Mouse (Mus musculus): ENCODE data around the gene Slc39a3.
"Not testable (repeated sequence)": the region's sequence is repeated elsewhere in the genome, so short reads cannot be mapped to it uniquely, and the experiment has no call there.

The Slc39a3 gene

DNA sequence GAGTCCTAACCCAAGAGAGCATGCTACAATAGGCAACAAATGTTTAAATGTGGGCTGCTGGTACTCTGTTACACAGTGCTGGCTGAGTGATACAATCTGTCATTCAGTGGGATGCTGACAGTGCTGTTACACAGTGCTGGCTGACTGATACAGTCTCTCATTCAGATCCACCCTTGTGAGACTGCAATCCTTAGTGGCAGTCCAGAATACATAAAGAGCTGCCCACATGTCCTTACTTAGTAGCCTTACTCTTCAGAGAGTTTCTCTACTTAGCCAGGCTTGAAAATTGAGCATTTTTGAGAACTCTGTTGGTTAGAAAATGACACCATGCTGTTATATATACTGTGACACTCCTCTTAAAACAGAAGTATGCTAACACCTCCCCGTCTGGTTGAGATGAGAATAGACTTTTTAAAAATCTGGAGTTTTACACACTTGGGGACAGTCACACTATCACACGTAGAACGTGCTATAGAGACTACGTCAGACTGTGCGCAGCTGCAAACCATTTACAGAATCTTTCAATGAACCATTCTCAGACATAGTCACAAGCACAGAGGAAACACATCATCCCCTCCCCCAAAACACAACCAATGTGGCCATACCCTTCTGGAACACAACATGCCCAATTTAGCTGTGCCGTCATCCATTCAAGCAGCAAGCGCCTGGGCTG lies 31.1 kb downstream of the Slc39a3 start:
- DNase-seq (ENCODE audit: low spot score) = no peak

DNA sequence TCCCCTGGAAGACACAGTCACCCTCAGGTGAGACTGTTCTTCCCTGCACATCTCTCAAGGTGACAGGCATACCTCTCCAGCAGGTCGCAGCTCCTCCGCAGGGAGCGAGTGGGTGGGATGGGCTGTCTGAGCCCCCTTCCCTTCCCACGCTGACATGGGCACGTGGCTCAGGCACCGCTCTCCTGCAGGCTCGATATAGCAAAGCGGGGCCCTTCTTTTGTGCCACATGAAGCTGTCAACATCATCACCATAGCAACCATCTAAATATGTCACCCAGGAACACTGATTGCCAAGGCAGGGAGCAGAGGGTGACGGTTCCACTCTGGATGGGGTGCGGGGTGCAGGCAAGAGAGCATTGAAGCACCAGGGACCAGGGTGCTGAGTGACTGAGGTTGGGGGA lies 36.1 kb downstream of the Slc39a3 start:
- DNase-seq (ENCODE audit: low spot score) = no peak

DNA sequence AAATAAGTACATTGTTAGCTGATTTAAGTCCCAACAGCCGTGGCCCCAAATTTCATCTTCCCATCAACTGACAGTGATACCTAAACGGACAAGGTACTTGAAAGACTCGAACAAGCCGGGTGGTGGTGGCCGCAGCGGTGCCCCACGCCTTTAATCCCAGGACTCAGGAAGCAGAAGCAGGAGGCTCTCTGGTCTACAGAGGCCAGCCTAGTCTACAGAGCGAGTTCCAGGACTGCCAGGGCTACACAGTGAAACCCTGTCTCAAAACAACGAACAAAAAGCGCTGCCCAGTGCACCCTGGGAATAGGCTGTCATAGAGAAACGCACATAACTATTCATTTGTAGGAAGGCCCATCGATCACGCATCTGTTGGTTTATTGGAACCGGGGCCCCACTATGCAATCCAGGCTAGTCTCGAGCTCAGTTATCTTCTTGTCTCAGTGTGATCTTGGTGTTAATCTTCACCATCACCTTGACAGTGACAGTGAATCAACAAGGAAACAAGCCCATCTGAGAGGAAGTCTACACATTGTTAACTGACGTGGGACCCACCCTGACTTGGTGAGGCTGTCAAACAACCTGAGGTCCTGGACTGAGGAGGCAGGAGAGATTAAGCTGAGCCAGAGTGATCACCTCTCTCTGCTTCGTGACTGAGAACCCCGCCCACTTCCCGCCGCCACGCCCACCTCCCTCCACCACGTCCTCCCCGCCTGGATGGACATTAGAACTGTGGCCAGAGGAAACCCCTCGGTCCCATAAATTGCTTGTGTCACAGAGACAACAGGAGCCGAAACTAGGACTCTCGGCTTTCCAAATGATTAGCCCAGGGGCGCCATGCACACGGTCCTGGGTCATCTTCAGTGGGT lies 36.8 kb downstream of the Slc39a3 start:
- DNase-seq (ENCODE audit: low spot score) = no peak

DNA sequence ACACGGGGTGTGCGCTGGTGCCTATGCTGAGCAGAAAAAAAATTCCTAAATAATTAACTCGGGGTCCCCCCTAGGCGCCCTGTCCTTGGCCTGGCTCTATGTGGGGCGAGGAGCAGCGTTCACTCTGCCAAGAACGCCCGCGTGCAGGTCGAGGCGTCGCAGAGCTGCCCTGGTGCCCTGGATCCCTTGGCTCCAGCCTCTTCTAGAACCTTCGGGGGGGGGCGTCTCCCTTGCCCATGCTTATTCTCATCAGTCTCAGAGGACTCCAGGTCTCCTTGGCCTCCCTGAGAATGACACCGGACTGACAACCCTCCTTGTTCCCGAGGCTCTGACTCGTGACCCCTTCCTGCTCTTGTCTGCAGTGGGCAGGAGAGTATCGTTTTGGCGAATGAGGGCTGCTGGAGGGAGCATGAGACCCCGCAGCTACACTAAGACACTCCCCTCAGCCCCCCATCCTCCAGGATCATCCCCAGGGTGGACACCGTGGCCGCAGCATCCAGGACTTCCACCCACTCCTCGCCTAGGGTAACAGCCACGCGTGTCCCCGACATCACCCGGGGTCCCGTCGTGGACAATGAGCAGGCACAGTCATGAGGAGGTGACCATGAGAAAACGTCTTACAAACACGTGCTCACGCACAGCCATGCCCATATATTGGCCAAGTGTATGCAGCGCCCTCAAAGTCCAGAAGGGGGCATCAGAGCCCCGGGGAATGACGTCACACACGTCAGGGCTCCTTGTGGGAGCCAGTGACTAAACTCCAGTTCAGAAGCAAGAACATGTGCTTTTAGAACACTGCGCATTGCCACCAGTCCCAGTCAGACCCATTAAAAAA lies 37.6 kb downstream of the Slc39a3 start:
- peak; percentile 61 for DNase-seq (ENCODE audit: low spot score)

DNA sequence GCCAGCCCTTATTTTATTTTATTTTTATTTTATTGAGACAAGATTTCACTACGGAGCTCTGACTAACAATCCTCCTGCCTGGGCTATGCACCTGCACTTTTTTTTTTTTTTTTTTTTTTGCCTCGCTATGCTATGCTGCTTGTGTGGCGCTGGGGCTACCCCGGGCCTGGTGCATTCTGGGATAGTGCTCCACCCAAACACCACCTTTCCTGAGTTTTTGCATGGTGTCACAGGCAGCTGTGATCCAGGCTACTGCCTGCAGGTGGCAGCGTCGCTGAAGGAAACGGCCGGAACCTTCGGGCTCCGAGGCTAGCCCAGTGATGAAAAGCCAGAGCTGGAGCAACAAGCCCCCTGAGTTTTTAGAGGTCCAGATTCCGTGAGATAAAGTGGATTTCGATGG lies 38.4 kb downstream of the Slc39a3 start:
- DNase-seq (ENCODE audit: low spot score) = no peak

DNA sequence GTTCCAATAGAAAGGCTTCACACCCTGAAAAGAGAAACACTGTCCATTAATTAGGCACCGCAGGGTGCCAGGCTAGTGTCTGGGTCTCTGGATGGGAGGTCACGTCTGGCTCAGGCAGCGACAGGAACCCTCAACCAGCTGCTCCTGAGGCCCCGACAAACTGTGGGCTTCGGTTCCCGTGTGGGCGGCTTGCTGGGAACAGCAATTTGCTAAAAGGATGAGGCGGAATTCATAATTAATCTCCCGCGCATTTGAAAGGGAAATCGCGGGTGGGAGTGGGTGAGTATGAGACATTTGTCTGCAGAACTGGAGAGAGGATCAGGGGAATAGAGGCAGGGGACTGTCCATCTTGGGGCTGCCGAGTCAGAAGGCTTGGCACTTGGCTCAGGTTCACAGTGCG lies 39.2 kb downstream of the Slc39a3 start:
- DNase-seq (ENCODE audit: low spot score) = no peak

DNA sequence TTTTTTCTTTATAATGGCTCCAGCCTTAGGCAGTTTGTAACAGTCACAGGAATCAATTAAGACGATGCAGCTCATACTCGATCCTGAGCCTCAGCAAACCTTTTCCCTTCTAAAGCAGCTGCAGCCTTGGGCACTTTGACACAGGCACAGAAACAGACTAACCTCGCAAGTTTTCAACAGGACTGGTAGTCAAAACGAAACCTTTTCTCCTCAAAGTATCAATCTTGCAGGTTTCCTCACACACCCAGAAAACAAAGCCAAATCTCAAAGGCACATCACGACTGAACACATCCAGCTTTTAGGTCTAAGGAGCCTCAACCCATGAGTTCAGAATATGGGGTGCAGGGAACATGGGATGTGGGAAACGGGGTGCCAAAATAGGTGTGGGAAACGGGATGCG lies 39.9 kb downstream of the Slc39a3 start:
- no peak for DNase-seq (ENCODE audit: low spot score)

DNA sequence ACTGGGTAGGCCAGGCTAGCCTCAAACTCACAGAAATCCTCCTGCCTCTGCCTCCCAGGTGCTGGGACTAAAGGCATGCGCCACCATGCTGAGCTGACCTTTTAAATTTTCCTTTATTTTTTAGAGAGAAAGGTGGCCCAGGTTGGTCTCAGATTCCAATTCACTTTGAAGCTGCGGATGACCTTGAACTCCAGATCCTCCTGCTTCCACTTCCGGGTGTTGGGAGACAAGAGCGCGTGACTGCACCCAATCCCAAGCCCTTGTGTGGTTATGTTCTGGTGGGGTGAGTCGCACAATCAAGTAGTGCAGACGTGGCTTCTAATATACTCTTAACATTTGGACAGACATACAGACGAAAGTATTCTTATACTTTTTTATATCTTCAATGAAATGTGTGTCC lies 40.7 kb downstream of the Slc39a3 start:
- DNase-seq (ENCODE audit: low spot score) = no peak

DNA sequence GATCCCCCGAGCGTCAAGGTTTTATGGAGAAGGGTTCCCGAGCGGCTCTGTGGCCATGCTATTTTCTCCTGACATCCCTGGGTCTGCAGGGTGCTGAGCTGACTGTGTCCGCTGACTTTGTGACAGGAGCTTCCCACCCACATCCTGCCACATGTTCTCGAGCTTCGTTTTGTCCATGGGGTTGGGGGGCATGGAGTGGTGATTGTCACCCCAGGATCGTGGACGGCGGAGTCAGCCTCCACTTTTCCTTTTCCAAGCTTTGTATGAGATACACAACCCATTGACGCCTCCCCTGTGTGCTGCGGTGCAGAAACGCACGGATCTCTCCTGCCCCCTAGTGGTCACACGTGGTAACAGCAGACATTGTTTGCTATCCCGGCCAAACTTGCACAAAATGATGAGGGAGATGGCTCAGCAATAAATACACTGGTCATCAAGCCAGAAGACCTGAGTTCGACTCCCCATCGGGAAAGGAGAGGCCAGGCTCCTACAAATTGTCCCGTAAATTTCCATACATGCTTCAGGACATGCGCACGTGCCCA lies 42.1 kb downstream of the Slc39a3 start:
- peak; percentile 50 for DNase-seq (ENCODE audit: low spot score)

DNA sequence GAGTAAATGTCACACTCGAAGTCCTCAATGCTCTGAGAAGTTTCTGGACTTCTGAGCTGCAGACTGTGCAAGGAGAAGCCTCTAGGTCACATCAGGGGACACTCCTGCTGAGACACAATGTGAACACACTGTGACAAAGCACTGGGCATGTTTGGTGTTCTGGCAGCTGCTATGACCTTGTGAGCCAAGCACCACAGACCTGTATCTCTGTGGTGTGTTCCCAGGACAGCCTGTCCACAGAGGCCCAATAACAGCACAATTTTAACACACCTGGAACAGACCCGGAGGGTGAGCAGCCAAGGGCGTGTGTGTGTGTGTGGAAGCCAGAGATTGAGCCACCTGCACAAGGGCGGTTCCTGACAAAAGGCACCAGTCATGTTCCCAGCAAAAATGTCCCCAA lies 42.6 kb downstream of the Slc39a3 start:
- DNase-seq (ENCODE audit: low spot score) = no peak

DNA sequence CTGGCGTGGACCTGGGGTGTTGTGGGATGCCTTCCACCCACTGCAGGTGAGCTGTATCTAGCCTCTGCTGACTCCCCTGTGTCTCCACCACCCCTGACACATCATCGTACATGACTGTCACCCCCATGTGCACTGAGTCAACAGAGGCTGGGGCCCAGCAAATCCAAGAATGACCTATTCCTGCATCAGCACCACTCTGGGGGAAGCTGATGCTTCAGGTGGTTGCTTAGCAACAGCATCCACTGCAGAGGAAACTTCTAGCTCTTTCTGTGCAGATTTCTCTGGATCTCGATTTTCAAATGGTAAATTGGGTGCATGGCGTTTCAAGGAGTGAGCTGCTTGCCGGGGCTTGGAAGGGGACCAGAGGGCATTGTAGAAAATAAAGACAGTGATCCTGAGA lies 44.0 kb downstream of the Slc39a3 start:
- no peak for DNase-seq (ENCODE audit: low spot score)

DNA sequence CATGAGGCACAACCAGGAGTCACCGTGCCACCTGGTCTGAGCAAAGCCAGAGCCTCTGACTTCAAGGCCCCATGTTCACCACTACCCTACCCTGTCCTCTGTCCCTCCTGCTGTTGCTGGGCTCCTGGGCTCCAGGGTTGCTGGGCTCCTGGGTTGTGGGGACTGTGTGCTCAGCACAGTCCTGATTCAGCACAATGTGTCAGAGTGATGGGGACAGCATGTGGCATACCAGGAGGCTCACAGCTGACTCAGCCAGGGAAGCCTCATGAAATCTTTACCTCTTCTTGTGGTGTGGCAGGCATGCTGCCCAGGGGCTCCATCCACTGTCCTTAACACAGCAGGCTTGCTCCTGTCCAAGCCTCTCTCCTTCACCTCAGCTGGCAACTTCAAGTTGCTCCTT lies 45.3 kb downstream of the Slc39a3 start:
- no peak for DNase-seq (ENCODE audit: low spot score)

DNA sequence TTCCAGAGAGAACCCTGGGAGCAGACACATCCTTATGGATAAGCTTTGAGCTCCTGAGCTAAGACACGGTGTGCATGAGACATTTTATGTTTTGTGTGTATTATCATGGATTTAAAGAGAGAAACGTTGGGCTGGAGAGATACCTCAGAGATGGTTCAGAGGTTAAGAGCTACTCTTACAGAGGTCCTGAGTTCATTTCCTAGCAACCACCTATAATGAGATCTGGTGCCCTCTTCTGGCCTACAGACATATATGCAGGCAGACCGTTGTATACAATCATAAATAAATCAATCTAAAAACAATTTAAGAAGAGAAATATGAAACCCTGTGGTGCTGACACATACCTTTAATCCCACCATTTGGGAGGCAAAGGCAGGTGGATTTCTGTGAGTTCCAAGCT lies 46.2 kb downstream of the Slc39a3 start:
- no peak for DNase-seq (ENCODE audit: low spot score)

DNA sequence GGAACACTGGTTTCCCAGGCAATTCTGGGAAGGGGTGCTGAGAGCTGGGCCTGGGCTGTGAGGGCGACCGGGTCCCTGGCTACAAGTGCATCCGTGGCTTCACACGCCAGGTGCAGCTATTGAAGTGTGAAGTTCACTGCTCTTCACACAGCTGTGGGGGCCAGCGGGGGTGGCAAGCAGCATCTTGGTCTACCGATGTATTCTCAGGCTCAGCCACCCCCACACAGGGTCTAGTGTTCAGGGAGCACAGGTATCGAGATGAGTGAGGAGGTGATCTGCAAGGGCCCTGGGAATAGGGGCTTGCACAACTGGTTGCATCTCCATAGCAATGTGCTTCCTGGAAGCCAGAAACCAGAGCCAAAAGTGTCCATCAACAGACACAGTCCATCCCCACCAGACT lies 46.8 kb downstream of the Slc39a3 start:
- DNase-seq (ENCODE audit: low spot score) = no peak

DNA sequence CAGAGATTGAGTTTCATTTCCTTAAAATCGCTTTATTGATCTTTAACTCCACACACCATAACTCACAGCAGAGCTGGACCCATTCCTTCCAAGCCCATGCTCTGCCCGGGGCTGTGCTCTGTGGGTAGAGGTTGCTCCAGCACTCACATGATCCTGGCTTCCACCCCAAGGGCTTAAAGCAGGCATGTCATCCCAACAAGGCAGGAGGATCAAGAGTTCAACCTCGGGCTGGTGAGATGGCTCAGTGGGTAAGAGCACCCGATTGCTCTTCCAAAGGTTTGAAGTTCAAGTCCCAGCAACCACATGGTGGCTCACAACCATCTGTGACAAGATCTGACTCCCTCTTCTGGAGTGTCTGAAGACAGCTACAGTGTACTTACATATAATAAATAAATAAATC lies 47.4 kb downstream of the Slc39a3 start:
- DNase-seq (ENCODE audit: low spot score) = not testable (repeated sequence)

DNA sequence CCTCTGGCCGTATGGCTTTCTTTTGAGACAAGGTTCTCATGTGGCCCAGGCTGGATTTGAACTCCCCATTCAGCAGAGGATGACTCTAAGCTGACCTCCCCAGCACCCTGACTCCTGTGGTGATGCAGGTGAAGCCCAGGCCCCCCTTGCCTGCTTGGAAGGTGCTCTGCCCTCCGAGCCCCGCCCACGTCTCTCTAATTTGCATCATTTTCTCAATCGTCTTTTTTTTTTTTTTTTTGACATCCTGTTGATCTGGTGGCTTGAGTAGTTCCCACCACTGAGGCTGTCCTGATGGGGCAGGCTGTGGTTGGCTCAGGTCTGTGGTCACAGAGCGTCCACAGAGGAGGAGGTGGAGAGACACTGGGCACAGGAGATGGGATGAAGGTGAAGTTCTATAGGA lies 47.8 kb downstream of the Slc39a3 start:
- DNase-seq (ENCODE audit: low spot score) = no peak

DNA sequence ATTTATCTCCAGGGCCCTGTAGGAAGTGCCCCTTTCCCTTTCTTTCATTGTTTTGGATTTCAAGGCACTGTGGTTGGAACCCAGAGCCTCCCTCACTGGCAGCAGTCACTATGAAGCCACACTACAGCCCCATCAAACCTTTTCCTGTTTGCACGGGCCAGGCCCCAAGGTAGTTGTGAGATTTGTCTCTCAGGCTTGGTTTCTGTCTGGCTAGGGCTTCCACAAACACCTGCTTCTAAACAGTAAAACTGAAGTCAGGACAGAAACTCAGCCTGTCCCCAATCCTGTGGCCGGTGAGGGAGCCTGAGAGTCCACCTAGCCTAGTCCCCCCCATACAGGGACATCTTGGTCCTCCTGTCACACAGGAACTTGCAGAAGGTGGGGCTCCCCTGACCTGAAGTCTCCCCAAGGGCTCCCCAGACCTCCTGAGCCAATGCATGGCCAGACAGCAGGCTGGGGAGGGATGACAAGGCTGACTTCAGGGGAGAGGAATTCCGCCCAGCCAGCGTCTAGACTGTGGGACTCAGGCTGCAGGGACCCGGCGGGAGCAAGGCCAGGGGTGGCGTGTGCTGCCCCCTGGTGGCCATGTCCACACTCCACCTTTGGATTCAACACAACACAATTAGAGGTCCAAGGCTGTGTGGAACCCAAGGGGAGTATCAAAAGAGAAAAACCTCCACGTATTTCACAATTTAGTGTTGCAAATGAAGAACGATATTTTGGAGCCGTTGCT lies 49.4 kb downstream of the Slc39a3 start:
- DNase-seq (ENCODE audit: low spot score) = peak; percentile 73

DNA sequence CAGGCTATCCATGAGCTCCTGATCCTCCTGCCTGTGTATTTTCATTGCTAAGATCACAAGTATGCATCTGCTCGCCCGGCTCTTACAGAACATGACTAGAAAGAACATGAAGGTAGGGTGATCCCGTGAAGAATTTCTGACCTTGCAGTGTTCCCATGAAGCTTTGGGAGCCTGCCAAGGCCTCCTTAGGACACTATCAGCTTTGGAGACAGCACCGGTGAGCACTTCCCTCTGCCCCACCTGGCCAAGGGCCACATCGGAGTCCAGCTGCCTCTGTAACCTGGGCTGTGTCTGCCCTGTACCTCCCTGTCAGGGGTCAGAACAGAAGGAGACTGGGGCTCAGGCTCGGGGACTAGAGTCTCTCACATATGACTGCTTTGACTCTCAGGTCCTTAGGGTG lies 50.5 kb downstream of the Slc39a3 start:
- peak; percentile 56 for DNase-seq (ENCODE audit: low spot score)

DNA sequence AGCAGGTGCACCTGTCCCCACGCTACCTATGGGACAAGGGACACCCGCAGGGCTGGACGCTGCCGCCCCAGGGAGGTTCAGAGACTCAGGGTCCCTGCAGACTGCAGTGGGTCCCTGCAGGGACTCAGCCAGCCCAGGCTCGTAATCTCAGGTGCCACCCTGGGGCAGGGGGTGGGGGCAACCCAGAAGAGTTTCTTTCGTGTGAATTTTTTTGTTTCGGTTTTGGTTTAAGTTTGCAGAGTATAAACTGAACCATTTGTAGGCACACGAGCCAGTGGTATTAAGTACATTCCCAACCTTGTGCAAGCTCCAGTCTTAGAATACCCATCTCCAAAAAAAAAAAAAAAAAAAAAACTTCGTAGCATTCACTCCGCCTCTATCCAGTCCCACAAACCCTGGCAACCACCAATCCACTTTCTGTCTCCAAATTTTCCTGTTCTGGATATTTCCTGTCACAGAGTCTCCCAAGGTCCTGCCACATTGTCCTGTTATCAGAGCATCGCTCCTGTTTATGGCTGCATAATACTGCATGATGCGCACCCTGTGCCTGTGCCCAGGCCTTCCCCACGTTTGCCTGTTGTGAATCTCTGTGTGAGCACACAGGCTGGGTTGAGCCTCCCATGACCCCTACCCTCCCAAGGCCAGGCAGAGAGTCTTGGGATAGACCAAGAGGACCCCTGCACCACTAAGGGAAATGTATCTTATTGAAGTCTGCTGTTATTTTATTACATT lies 51.1 kb downstream of the Slc39a3 start:
- DNase-seq (ENCODE audit: low spot score) = no peak

DNA sequence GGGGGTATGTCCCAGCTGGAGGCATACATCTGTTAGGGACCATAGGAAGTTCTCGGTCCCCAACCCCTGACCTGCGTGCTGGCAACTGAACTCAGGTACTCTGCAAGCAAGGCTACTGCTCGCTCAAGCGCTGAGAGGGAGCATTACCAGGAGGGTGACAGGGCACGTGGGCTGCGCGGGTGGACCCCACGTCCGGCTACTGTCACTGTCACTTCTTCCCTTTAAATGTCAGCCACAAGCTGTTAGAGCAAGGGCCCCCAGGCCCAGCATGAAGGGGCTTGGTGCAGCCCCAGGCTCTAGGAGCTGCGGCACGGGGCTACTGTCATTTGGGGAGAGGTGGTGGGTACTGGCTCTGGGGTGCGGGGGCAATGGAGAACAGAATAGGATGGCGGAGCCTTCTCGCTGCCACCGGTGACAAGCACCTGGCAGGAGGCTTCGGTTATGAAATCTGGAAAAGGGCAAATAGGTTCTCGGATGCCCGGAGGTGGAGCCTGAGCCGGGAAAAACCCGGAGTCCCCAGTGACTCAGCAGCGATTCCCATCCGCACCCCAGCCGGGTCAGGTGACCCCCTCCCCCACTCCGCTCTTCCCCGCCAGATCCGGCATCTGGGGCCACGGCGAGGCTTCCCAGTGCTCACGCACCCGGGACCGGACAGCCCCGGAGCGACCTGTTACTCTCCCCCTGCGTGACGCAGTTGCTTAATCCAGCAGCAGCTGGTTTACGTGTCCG lies 51.8 kb downstream of the Slc39a3 start:
- no peak for DNase-seq (ENCODE audit: low spot score)
